Mouse (Mus musculus) cerebral cortex, adult 2 months (tissue): Measurements from ENCODE around the gene Zfp768.

Source experiments
- WGBS: fragments of 180-500 bp; shearing (Covaris S2); methylation state at CpG from one replicate; pipeline ENCODE4 v1.1.7; 2018; 5-methylcytosine and 5-hydroxymethylcytosine counted together

The Zfp768 gene

DNA sequence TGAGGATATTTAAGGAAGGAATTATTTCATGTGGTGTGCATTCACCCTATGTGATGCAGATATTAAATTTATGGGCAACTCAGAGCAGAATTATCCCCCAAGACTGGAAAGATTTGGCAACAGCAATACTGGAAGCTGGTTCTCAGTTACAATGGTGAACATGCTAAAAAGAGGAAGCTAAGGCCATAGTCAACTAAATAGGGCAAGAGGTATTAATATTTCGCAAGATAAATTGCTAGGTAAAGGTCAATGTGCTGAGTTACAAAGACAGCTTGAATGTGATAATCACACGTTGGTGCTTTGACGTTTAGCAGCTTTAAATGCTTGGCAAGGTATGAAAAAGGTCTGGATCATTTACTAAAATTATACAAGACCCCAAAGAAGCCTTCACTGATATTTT, 10.4 kb upstream of the Zfp768 start:
- 82% methylated on average over 3 of the region's 3 CpGs for WGBS

DNA sequence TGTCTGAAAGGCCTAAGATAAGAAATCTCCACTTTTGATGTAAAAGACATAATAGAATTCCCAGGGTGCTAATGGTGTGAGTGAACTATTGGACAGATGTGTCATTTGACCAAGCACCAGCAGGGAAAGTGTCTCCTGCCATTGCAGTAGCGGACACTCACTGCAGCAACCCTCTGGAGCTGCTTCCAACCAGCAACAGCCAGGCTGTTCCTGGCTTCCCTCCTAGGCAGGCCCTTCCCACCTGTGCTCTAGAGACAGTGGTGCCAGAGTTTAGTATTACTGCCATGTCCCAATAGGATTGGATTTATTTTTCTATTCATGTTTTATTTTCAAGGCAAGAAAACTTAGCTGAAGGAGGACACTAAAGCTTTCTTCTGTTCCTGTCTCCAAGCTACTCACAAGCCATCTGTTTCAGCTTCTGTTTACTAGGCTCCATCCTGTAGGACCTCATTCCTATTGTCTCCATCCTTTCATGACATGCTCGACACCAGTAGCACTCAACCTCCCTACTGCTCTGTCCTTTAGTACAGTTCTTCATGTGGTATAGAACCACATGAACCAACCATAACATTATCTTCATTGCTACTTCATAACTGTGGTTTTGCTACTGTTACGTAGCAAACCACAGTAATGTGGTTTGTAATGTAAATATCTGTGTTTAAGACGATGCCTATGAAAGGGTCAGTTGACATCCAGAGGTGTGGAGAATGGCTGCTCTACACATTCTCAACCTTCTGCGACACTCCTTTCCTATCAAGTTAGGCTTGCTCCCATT, 6.0 kb upstream of the Zfp768 start:
- 79% methylated on average over 5 of the region's 5 CpGs for WGBS

DNA sequence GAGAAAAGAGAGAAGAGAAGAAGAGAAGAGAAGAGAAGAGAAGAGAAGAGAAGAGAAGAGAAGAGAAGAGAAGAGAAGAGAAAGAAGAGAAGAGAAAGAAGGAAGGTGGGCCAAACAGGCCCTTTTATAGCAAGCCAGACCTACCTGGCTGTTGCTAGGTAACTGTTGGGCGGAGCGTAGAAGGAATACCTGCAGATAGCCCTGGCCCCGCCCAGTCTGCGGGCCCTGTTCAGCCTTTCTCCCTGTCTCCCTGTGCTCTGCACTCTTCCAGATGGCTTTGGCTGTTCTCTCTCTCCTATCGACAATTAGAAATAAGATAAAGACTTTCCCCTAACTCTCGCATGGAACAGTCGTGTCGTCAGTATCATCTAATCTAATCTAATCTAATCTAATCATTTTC, 1.3 kb upstream of the Zfp768 start:
- WGBS, result 18% methylated on average over 8 of the region's 8 CpGs

DNA sequence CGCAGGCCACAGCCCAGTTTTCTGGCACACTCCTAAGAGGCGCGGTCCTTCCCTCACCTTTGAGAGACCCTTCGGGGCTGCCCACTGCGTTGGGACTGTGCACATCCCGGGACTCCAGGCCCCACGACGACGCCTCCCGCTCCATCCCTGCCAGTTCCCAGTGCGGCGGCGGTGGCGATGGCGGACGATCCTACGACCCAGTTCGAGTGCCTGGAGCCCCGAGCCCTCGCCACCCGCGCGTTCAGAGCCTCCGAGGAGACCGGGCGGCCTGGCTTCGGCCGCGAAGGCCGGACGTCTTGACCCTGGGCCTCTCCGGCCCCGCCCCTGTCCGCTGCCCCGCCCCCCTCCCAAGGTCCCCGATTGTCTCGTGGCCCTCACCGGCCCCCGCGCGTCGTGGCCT, 297 bp downstream of the Zfp768 start:
- WGBS, result under 1% methylated on average over 42 of the region's 42 CpGs

DNA sequence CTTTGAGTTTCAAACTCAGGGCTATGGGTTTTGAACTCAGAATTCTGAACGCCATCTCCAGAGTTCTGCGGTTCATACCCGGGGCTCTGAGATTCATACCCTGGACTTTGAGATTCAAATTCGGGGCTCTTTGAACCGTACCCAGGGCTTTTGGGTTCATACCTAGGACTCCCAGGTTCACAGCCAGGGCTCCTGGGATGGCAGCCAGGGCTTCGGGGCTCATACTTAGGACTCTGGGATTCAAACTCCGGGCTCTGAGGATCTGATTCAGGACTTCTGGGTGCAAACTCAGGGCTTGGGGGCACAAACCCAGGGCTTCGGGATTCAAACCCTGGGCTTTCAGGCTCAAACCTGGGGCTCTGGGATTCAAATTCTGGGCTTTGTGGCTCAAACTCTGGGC, 1.0 kb downstream of the Zfp768 start:
- WGBS, result 87% methylated on average over 8 of the region's 8 CpGs

DNA sequence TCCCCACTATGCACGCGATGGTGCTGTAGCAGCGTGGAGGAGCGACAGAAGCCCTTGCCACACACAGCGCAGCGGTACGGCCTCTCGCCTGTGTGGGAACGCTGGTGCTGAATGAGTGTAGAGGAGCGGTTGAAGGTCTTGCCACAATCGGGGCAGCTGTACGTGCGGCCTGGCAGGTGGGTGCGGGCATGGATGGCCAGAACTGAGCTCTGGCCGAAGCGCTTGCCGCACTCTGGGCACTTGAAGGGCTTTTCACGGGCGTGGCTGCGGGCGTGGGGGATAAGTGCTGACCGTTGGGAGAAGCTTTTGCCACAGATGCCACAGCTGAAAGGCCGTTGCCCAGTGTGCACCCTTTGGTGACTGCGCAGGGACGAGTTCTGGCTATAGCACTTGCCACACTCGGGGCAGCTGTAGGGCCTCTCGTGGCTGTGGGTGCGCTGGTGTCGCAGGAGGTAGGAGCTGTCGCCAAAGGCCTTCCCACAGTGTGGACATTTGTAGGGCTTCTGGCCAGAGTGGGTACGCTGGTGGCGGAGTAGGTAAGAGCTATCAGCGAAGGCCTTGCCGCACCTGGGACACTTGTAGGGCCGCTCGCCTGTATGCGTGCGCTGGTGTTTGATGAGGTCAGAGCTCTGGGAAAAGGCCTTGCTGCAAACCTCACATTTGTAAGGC, 1.9 kb downstream of the Zfp768 start:
- WGBS, result 94% methylated on average over 38 of the region's 38 CpGs

DNA sequence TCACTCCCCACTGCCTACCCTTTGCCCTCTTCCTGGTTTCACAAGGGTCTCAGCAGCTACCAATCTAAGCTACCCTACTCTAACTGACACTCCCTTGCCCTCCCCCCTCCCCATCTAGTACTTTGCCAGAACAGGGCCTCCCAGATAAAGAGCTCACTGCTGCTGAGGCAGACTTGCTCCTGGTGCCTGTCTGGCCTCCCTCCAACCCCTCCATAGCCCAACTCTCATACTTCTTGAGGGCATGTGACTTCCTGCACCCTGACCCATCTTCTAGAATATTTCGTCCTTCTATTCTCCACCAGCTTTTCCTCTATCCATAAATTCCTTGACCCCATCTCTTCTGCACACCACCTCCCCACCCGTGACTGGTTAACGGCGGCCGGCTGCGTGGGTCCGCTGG, 2.5 kb downstream of the Zfp768 start:
- WGBS, result 94% methylated on average over 7 of the region's 7 CpGs

DNA sequence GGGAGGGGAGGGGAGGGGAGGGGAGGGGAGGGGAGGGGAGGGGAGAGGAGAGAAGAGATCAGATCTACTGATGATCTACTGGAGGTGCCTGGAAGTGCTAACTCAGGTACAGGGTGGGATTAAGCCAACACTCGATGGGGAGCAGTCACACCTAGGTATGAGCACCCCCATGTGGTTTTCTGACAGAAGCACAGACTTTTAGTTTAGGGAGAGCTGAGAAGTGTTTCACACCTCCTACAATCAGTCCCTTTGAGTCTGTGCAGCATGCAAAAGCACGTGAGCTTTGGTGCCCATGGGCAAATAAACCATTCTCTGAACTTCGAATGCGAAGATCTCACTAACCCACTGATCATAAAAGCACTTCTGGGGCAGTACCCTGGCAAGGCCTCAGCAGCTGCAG, 3.1 kb downstream of the Zfp768 start:
- 38% methylated on average over 4 of the region's 4 CpGs for WGBS

DNA sequence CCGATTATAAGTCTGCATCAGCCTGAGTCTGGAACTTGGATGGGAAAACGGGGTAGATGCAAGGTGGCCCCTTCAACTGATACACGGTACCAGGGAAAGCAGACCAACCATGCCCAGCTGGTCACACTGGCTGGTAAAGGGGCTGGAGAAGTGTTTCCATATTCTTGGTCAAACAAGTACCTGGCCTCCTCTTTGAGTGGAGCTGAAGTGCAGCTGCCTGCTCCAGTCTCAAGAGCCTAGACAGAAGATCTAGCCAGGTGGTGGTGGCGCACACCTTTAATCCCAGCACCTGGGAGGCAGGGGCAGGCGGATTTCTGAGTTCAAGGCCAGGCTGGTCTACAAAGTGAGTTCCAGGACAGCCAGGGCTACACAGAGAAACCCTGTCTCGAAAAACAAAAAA, 3.5 kb downstream of the Zfp768 start:
- WGBS, result 93% methylated on average over 6 of the region's 6 CpGs

DNA sequence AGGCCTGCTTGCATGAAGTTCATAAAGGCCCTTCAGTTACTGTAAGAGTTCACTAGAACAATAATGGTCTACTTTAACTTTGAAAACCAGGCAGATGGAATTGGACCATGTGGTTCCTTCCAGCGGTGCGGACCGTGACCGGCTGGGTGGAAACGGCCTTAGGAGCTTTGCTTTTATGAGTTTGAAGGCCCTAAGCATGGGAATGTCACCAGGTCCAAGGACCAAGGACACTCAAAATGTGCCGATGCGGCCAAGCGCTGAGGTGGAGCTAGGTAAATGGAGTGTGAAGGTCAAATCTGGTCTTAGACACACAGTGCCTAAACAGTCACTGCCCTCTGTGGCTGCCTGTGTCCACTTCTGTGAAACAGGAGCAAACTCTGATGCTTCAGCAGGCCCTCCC, 4.0 kb downstream of the Zfp768 start:
- 94% methylated on average over 8 of the region's 8 CpGs for WGBS

DNA sequence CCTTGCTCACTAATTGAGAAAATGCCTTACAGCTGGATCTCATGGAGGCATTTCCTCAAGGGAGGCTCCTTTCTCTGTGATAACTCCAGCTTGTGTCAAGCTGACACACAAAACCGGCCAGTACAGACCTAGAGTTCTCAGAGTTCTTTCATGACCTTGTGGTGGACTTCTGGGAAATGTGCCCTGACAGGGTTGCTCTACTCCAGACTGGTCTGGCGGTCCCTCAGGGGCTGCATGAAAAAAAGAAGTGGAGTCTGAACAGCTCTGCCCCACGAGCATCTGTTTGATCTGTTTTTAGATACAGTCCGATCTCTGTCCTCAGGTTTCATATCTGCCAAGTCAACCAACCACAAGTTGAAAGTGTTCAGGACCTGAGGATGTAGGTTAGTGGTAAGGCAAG, 7.8 kb downstream of the Zfp768 start:
- WGBS, result 51% methylated on average over 4 of the region's 4 CpGs

DNA sequence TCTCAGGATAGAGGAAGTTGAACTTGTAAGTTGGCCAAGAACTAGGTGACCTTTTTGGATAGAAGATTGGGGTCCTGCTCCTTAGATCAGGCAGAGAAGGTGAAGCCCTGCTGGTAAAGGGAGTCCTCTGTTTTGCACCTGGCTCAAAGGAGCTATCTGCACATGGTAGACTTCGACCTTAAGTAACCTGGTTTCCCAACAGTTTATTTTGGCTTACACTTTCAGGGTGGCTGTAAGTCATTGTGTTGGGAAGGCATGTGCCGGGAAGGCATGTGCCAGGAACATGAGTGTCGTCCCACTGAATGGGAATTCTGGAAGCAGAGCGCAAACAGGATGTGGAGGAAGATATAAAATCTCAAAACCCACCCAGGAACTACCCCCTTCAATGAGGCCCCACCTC, 9.8 kb downstream of the Zfp768 start:
- WGBS, result 80% methylated on average over 4 of the region's 4 CpGs

DNA sequence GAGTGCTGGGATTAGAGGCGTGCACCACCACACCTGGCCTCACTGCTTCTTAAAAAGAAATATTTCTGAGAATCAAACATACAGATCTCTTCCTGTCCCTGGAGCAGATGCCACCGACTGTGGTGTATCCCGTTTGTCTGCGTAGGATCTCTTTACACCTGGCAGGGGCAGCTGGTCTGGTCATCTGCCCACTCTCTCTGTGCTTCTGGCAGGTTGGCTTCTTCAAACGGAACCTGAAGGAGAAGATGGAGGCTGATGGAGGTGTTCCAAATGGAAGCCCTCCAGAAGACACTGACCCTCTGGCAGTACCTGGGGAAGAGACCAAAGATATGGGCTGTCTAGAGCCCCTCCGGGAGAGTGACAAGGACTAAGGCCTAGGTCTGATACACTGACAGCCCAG, 12.1 kb downstream of the Zfp768 start:
- 73% methylated on average over 6 of the region's 6 CpGs for WGBS

DNA sequence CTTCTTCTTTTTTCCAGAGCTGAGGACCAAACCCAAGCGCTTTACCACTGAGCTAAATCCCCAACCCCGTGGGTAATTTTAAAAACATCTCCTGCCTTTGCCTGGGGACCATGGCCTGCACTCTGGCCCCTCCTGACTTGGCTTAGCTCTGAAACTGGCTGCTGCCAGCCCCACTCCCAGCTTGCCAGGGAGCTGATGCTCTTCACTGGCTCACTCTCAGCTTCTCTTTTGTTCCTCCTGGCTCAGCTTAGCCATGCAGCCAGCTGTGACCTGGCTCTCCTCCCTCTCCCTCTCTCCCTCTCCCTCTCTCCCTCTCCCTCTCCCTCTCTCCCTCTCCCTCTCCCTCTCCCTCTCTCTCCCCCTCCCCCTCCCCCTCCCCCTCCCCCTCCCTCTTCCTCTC, 18.7 kb downstream of the Zfp768 start:
- 48% methylated on average over 2 of the region's 2 CpGs for WGBS

DNA sequence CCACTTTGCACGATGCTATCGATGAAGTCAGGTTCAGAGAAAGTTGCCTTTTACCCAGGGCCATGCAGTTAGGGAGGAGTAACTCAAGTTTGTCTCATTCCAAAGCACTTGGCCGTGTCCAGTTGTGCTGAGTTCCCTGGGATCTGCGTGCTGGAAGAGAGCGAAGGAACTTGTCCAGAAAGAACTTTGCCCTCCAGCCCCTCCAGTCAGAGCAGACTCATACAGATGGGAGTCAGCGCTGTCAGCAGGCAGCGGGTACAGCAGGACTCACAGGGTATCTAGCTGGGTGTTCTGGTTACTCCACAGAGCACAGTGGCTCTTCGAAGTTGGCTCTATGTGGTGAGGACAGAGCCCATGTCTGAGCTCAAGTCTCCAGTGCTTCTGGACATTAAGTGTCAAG, 19.8 kb downstream of the Zfp768 start:
- 90% methylated on average over 8 of the region's 8 CpGs for WGBS

DNA sequence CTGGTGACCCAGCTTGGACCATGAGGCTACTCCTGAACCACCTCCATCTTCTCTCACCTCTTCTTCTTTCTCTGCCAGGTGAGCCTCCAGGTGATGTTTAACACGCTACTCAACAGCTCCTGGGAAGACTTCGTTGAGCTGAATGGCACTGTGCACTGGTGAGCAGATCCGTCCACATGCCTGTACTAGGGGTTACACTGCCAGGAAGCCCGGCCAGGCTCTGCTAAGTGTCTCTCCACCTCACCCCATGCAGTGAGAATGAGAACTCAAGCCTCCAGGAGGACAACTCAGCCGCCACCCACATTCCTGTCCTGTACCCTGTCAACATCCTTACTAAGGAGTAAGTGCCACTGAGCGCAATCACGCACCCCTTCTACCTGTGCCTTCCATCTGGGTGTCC, 20.4 kb downstream of the Zfp768 start:
- 94% methylated on average over 7 of the region's 7 CpGs for WGBS

DNA sequence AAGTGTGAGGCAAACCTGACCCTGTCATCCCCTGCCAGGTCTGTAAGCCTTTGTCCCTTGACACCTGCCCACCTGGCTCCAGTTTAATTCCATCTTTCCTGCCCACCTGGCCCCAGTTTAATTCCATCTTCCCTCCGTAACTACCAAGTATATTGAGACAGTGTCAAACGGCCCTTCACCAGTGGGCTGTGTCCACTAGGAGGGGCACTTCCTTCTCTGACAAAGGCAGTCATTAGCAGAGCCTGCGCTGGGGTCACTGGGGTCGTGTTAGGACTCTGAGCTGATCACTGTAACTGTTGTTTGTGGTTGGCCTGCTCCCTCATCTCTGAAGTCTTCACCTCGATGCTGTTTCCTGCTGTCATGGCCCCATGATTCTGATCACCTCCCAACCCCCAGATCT, 23.3 kb downstream of the Zfp768 start:
- WGBS, result 52% methylated on average over 5 of the region's 5 CpGs

DNA sequence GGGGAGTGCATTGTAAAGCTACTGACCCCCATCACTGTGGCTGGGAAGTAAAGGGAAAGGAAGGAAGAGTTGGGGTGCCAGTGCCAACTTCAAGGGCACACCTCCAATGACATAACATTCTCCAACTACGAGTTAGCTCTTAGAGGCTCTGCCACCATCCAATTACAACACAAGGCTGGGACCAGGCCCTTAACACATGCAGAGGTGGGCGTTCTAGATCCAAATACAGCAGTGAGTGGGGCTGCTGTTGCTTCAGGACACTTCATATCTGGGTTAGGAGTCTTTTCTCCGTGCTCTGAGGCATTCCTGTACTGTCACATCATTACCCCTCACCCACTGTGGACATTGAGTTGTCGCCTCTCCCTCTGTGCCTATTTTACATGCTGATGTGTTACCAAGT, 24.3 kb downstream of the Zfp768 start:
- WGBS, result 44% methylated on average over 4 of the region's 4 CpGs

DNA sequence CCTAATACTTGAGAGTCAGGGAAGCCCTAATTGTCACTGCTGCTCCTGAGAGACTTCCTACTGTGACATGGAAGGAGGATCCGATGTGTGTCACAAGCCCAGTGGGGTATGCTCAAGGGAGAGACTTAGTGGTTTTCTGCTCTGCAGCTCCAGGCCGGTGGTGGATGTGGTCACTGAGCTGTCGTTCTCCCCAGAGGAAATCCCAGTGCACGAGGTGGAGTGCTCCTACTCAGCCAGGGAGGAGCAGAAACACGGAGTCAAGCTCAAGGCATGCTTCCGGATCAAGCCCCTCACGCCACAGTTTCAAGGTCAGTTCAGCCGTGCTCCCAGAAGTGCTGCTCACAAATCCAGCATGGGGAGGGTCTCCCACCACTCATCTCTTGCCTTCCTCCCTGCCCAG, 31.5 kb downstream of the Zfp768 start:
- 55% methylated on average over 8 of the region's 8 CpGs for WGBS

DNA sequence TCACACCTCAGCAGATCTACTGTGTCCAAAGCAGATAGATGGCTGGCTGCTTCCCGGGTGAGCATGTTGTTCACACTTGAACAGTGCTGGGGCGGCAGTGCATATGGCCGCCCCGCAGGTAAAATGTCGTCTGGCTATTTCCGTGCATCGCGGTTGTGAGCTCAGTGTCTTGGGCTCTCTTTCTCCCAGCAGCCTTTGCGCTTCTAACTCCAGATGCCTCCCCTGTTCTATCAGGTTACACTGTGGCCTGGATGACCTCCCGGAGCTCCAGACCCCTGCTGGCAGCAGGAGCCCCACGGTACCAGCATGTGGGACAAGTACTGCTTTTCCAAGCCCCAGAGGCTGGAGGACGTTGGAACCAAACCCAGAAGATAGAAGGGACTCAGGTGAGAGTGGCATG, 35.4 kb downstream of the Zfp768 start:
- 65% methylated on average over 12 of the region's 12 CpGs for WGBS

DNA sequence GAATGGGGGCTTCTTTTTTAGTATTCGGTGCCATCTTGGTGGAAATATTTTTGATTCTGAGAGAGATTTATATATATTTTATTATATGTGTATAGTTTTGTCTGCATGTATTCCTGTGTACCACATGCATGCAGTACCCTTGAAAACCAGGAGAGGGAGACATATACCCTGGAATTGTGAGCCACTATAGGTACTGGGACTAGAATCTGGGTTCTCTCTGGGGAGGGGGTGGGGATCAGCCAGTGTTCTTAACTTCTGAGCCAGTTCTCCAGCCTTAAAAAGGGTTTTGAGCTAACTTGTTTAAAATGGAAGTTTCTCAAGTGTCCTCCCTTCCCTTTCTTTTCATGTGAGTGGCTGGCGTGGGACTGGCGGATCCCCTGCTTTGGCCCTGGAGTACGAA, 36.5 kb downstream of the Zfp768 start:
- WGBS, result 56% methylated on average over 4 of the region's 4 CpGs

DNA sequence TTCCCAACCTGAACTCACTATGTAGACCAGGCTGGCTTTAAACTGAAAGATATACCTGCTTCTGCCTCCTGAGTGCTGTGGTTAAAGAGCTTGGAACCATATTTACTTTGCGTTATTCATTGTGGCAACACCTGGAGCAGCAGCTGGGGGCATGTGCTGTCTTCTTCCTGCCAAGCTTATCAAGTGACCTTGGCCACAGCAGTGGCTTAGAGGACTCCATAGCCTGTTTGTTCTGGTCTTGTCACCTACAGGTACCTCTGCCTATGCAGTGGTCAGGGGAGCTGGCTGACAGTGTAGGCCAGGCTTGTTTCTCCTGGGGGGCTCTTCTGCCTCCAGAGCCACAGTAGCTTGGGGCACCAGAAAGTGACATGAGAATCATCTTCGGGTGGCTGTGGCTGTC, 37.0 kb downstream of the Zfp768 start:
- WGBS, result 83% methylated on average over 2 of the region's 2 CpGs

DNA sequence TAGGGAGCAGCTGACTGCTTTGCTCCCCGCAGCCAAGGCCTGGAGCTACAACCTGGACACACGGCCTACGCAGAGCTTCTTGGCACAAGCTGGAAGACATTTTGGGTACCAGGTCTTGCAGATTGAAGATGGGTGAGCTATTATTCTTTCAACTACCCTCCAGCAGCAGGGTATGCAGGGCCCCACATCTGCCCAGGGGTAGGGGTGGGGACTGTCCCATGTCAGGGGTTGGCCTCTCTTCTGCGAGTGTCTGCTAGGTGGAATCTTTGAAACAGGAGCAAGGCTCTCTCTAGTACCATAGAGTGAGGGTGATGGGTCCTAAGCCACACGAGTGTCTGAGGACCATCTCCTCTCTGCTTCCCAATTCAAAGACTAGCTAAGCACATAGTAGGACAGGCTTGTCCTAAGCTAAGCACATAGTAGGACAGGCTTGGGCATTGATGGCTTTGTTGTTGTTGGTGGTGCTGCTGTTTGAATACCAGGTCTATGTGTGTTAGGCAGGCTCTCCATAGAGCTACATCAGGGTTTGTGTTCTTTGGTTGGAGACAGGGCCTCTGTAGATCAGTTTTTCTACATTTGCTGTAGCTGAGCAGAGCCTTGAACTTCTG, 47.7 kb downstream of the Zfp768 start:
- 92% methylated on average over 5 of the region's 5 CpGs for WGBS
